Mouse (Mus musculus) lung, postnatal 36 days (tissue): ENCODE measurements at regions not wholly inside any gene's neighbourhood (a gene's known extent, or its start where the extent isn't known, plus 50 kb on each side); places are given as distances from the start of the nearest gene placed in this dataset.

Source experiments
- DNase-seq: peaks from one replicate; pipeline ENCODE4 v3.0.0; 2022; ENCODE audit warnings: mixed read lengths

GRCm38 (mm10) chr6:99933404-99933803 is 207.2 kb upstream of the Prok2 start:
- no peak for DNase-seq

GRCm38 (mm10) chr6:99932923-99933322 is 206.7 kb upstream of the Prok2 start:
- DNase-seq = no peak

- DNase-seq = no peak
Measured at GRCm38 (mm10) chr6:99932405-99932804, 206.2 kb upstream of the Prok2 start.

GRCm38 (mm10) chr6:99931588-99931987 is 205.4 kb upstream of the Prok2 start:
- DNase-seq = peak; percentile 64

- DNase-seq = no peak
Measured at GRCm38 (mm10) chr6:99930316-99930715, 204.1 kb upstream of the Prok2 start.

GRCm38 (mm10) chr6:99927933-99928555 is 201.9 kb upstream of the Prok2 start:
- peak; percentile 52 for DNase-seq

GRCm38 (mm10) chr6:99924181-99924580 is 198.0 kb upstream of the Prok2 start:
- DNase-seq = no peak

- peak; percentile 40 for DNase-seq
Measured at GRCm38 (mm10) chr6:99921966-99922365, 195.8 kb upstream of the Prok2 start.

- DNase-seq = no peak
Measured at GRCm38 (mm10) chr6:99919816-99920562, 193.8 kb upstream of the Prok2 start.

GRCm38 (mm10) chr6:99918351-99918750 is 192.2 kb upstream of the Prok2 start:
- DNase-seq = no peak

GRCm38 (mm10) chr6:99909921-99910320 is 183.7 kb upstream of the Prok2 start:
- DNase-seq = peak; percentile 41

- DNase-seq = peak; percentile 35
Measured at GRCm38 (mm10) chr6:99909459-99909858, 183.3 kb upstream of the Prok2 start.

GRCm38 (mm10) chr6:99908066-99908465 is 181.9 kb upstream of the Prok2 start:
- DNase-seq = no peak

- no peak for DNase-seq
Measured at GRCm38 (mm10) chr6:99905194-99905593, 179.0 kb upstream of the Prok2 start.

- peak; percentile 51 for DNase-seq
Measured at GRCm38 (mm10) chr6:99904607-99905006, 178.4 kb upstream of the Prok2 start.

GRCm38 (mm10) chr6:99904044-99904443 is 177.9 kb upstream of the Prok2 start:
- DNase-seq = peak; percentile 89

GRCm38 (mm10) chr6:99901564-99901963 is 175.4 kb upstream of the Prok2 start:
- DNase-seq = no peak

GRCm38 (mm10) chr6:99901146-99901545 is 175.0 kb upstream of the Prok2 start:
- no peak for DNase-seq

GRCm38 (mm10) chr6:99899704-99900103 is 173.5 kb upstream of the Prok2 start:
- no peak for DNase-seq

- DNase-seq = no peak
Measured at GRCm38 (mm10) chr6:99898077-99898476, 171.9 kb upstream of the Prok2 start.

- no peak for DNase-seq
Measured at GRCm38 (mm10) chr6:99895558-99895957, 169.4 kb upstream of the Prok2 start.

GRCm38 (mm10) chr6:99893936-99894335 is 167.7 kb upstream of the Prok2 start:
- no peak for DNase-seq

- no peak for DNase-seq
Measured at GRCm38 (mm10) chr6:99892204-99892603, 166.0 kb upstream of the Prok2 start.

GRCm38 (mm10) chr6:99891790-99892189 is 165.6 kb upstream of the Prok2 start:
- DNase-seq = no peak

- no peak for DNase-seq
Measured at GRCm38 (mm10) chr6:99890805-99891204, 164.6 kb upstream of the Prok2 start.
